Mouse (Mus musculus): Measurements from ENCODE around the gene Pnpo. TPM values are rescaled to one million over a fixed set of nuclear protein-coding genes. Genes with fewer than 3 reads are reported as not detected.

Gene Pnpo
- total and polyA plus RNA-seq, 2 experiments from 2014 or later = 37.2 to 38.3 TPM

GRCm38 (mm10) chr11:96933562-96934276, 10.1 kb downstream of the Pnpo start:
- H3K27ac ChIP-seq = no peak overlapping the region
- DNase-seq (ENCODE audit: low spot score) (no peak), ATAC-seq (no peak)
- WGBS = 91% methylated on average over 13 of the region's 13 CpGs
- no peak overlapping the region for H3K4me3 ChIP-seq (ENCODE audit: low read length)
- no peaks in the 10 kb centered on the region for H3K9me3 ChIP-seq (ENCODE audit: low read length)
- H3K4me2 ChIP-seq (ENCODE audit: low read depth, low read length) = no peak overlapping the region
- TF ChIP-seq CTCF (IDR thresholded peaks at IDR 0.05; ENCODE audit: low read depth) = no peak
- no peaks in the 10 kb centered on the region for H3K4me1 ChIP-seq (ENCODE audit: insufficient read depth, low read length)
- no peaks in the 10 kb centered on the region for H3K27me3 ChIP-seq (ENCODE audit: insufficient read depth, low read length)
- no peak overlapping the region for H3K9ac ChIP-seq (replicated peaks; ENCODE audit: low read length)
- no peaks in the 10 kb centered on the region for H3K36me3 ChIP-seq (ENCODE audit: insufficient read depth, low read length)

- DNase-seq (ENCODE audit: low spot score) (no peak), ATAC-seq (no peak)
- Histone ChIP-seq H3K9me3 (ENCODE audit: low read length) (no peaks in the 10 kb centered on the region), H3K36me3 (ENCODE audit: insufficient read depth, low read length) (no peaks in the 10 kb centered on the region), H3K27me3 (ENCODE audit: insufficient read depth, low read length) (no peaks in the 10 kb centered on the region), H3K9ac (replicated peaks; ENCODE audit: low read length) (no peak overlapping the region), H3K27ac (no peak overlapping the region), H3K4me3 (ENCODE audit: low read length) (no peak overlapping the region), H3K4me2 (ENCODE audit: low read depth, low read length) (no peak overlapping the region), H3K4me1 (ENCODE audit: insufficient read depth, low read length) (no peaks in the 10 kb centered on the region)
- TF ChIP-seq CTCF (IDR thresholded peaks at IDR 0.05; ENCODE audit: low read depth) = no peak
- 57% methylated on average over 8 of the region's 8 CpGs for WGBS
Observed at GRCm38 (mm10) chr11:96931327-96932062, 12.3 kb downstream of the Pnpo start.

GRCm38 (mm10) chr11:96929766-96930331, 13.9 kb downstream of the Pnpo start:
- Histone ChIP-seq H3K4me2 (ENCODE audit: low read depth, low read length) (no peak overlapping the region), H3K4me1 (ENCODE audit: insufficient read depth, low read length) (no peaks in the 10 kb centered on the region), H3K4me3 (ENCODE audit: low read length) (no peak overlapping the region), H3K27ac (no peak overlapping the region), H3K27me3 (ENCODE audit: insufficient read depth, low read length) (no peaks in the 10 kb centered on the region), H3K9me3 (ENCODE audit: low read length) (no peaks in the 10 kb centered on the region), H3K36me3 (ENCODE audit: insufficient read depth, low read length) (no peaks in the 10 kb centered on the region), H3K9ac (replicated peaks; ENCODE audit: low read length) (no peak overlapping the region)
- ATAC-seq (no peak), DNase-seq (ENCODE audit: low spot score) (no peak)
- WGBS = 69% methylated on average over 9 of the region's 9 CpGs
- TF ChIP-seq CTCF (IDR thresholded peaks at IDR 0.05; ENCODE audit: low read depth) = no peak

- TF ChIP-seq CTCF (IDR thresholded peaks at IDR 0.05; ENCODE audit: low read depth) = no peak
- DNase-seq (ENCODE audit: low spot score) (no peak), ATAC-seq (no peak)
- Histone ChIP-seq H3K4me3 (ENCODE audit: low read length) (no peak overlapping the region), H3K4me2 (ENCODE audit: low read depth, low read length) (no peak overlapping the region), H3K9ac (replicated peaks; ENCODE audit: low read length) (no peak overlapping the region), H3K27me3 (ENCODE audit: insufficient read depth, low read length) (no peaks in the 10 kb centered on the region), H3K9me3 (ENCODE audit: low read length) (no peaks in the 10 kb centered on the region), H3K27ac (no peak overlapping the region), H3K36me3 (ENCODE audit: insufficient read depth, low read length) (no peaks in the 10 kb centered on the region), H3K4me1 (ENCODE audit: insufficient read depth, low read length) (no peaks in the 10 kb centered on the region)
- WGBS = 19% methylated on average over 13 of the region's 13 CpGs
Observed at GRCm38 (mm10) chr11:96929096-96929765, 14.6 kb downstream of the Pnpo start.

GRCm38 (mm10) chr11:96928691-96929090, 15.1 kb downstream of the Pnpo start:
- H3K4me1 ChIP-seq (ENCODE audit: insufficient read depth, low read length) = no peaks in the 10 kb centered on the region
- H3K9ac ChIP-seq (replicated peaks; ENCODE audit: low read length) = no peak overlapping the region
- ATAC-seq (no peak), DNase-seq (ENCODE audit: low spot score) (no peak)
- no peaks in the 10 kb centered on the region for H3K9me3 ChIP-seq (ENCODE audit: low read length)
- no peak overlapping the region for H3K4me3 ChIP-seq (ENCODE audit: low read length)
- H3K27ac ChIP-seq = no peak overlapping the region
- 7% methylated on average over 5 of the region's 5 CpGs for WGBS
- no peak overlapping the region for H3K4me2 ChIP-seq (ENCODE audit: low read depth, low read length)
- H3K36me3 ChIP-seq (ENCODE audit: insufficient read depth, low read length) = no peaks in the 10 kb centered on the region
- TF ChIP-seq CTCF (IDR thresholded peaks at IDR 0.05; ENCODE audit: low read depth) = no peak
- no peaks in the 10 kb centered on the region for H3K27me3 ChIP-seq (ENCODE audit: insufficient read depth, low read length)

GRCm38 (mm10) chr11:96928088-96928487, 15.7 kb downstream of the Pnpo start, which contains the start of gene Prr15l:
Gene Prr15l, plus strand, starts transcription at chr11:96928104.
- no peak within 1 kb of the TSS for H3K4me3 ChIP-seq (ENCODE audit: low read length)
- 78% methylated on average over 2 of the region's 2 CpGs for WGBS
- H3K4me1 ChIP-seq (ENCODE audit: insufficient read depth, low read length) = no peaks in the 10 kb centered on the region
- no peaks in the 10 kb centered on the region for H3K36me3 ChIP-seq (ENCODE audit: insufficient read depth, low read length)
- H3K9me3 ChIP-seq (ENCODE audit: low read length) = no peaks in the 10 kb centered on the region
- H3K9ac ChIP-seq (replicated peaks; ENCODE audit: low read length) = no peak within 1 kb of the TSS
- TF ChIP-seq CTCF (IDR thresholded peaks at IDR 0.05; ENCODE audit: low read depth) = no peak
- H3K27ac ChIP-seq = no peak within 1 kb of the TSS
- ATAC-seq (no peak), DNase-seq (ENCODE audit: low spot score) (no peak)
- no peaks in the 10 kb centered on the region for H3K27me3 ChIP-seq (ENCODE audit: insufficient read depth, low read length)
- no peak within 1 kb of the TSS for H3K4me2 ChIP-seq (ENCODE audit: low read depth, low read length)

Data from hindbrain, postnatal 0 days (tissue).